Mouse (Mus musculus) layer of hippocampus, adult 11-12 months (tissue): ENCODE data around the gene Ambp.

Experiments
- DNase-seq: peaks from one replicate; pipeline ENCODE4 v3.0.0; 2022; ENCODE audit warnings: low spot score

Ambp gene

DNA sequence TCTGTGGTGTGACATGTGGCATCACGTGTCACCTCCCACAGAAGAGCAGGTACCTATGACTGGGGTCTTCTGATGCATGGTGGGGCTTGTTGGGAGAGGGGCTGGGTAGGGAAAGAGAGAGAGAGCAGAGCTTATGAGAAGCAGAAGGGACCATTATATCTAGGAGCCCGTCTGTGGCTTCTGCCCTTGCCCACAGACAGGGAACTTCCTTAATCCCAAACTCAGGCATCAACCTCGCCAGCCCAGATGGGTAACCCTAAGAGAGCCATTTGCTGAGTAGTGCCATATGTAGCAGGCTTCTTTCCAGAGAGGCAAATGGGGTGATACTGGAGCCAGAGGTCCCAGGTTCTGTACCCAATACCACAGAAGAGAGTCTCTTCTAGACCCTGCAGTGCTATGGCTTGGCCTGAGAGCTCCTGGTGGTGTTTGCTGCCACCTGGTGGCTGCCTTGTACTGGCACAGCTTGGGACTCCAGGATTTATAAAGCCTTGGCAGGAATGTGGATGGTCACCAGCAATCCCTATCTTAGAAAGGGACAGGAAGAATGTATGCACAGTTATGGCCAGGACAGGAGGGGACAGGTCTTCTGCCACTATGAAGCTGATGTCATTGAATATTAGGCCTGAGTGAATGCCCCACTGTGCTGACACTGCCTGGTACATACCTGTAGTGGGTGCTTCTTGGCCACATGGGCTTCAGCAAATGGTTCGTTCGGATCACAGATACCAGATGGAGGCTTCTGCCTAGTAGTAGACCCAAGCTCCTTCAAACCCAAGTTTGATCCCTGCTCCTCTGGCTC lies 35.8 kb downstream of the Ambp start:
- peak; percentile 82 for DNase-seq

DNA sequence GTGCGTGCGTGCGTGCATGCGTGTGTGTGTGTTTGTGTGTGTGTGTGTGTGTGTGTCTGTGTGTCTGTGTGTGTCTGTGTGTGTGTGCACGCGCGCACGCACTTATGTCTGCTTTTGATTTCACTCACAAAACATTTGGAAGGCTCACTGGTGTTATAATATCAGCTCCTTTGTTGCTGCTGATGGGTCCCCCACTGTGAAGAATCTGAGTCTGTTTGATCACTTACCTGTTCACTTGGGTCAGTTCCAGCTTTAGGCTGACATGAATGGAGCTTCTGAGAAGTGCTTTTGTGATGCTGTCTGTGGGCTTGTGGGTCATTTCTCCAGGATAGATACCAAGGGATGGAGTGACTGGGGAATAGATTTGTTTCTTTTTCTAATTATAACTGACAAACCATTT lies 48.9 kb downstream of the Ambp start:
- no peak for DNase-seq

DNA sequence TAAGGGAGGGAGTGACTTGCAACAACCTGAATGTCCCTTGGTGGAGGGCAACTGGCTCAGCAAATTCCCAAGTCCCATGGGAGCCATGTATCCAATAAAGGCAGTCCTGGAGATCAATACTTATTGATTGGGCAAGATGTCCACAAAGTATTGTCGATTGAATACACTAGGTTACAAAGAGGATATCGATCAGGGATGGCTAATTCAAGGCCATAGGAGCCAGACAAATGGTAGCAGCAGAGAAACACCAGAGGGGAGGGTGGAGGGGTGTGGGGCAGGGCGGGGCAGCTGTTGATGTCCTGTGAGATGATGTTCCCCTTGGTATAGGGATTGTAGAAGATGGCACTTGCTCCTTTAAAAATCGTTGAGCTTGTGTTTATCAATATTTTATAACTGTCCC lies 52.6 kb downstream of the Ambp start:
- no peak for DNase-seq

DNA sequence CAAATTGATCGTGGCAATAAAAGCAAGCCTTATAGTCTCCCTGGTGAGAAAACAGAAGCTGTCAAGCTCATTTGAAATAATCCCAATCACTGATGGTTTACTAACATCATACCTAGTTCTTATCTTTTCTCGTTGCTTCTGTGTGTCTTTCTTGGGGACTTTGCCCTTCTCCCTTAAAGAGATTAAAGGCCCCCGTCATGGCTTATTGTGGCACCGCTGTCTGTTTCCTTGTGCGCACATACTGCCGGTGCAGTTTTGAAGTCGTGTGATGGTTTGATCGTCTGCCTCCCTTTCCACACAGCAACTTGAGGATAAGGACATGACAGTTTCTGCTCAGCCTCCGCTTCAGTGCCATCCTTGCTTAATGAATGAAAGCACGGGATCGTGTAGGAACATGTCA lies 54.1 kb downstream of the Ambp start:
- DNase-seq: no peak

DNA sequence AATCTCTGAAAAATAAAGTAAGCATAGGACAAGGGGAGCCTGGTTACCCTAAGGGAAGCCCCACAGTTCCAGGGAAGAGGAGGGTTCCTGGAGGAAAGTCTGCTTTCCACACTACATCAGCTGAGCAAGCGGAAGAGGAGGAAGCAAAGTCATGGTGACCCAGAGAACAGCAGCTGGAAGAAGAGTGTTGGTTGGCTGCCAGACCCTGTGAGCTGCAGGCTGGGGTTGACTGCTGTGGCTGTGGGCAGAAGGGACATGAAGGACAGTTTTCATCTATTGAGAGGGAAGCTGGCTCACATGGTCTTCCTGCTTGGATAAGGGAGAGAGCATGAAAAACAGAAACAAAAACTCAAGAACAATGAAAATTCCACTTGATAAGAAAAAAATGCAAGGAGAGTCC lies 57.0 kb downstream of the Ambp start:
- DNase-seq: no peak
